Comparison of ENCODE assay signal across 25 mouse cellular contexts in the genomic region with DNA sequence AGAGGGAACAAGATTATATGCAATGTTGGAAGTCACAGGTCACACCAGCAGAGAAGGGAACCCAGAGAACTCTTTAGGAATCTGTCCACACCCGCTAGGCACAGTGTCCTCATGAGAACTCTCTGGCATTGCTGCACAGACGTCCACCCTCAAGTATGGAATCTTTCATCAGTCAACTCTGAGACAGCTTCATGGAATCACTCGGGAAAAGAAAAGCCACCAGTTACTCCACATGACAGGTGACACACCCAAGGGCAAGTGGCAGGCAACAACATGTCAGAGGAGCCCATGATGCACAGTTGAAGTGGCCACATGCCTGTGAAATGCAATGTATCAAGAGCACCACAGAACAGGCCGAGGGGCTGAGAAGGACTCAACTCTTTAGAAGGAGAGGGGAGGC. TPM values are rescaled to one million over a fixed set of nuclear protein-coding genes. Genes with fewer than 3 reads are reported as not detected.
DNase-seq lines count a peak whose midpoint lies in the region; ATAC-seq and TF ChIP-seq lines count a peak whose summit lies in the region.
"Had no signal": no experiment of that assay in that cellular context is flagged by ENCODE, and none has a peak within 500 bp of the region (broad histone marks: within the 10 kb centered on the region; RNA-seq: fewer than 3 reads in every experiment).

No protein-coding gene starts in this region.

- 38% methylated on average over 4 of the region's 4 CpGs for WGBS in lung, embryonic 15.5 days
- 43% methylated on average over 4 of the region's 4 CpGs for WGBS in lung, adult 2 months
- WGBS in intestine, embryonic 16.5 days: 62% methylated on average over 4 of the region's 4 CpGs

- H3ac ChIP-seq in myocyte (ENCODE audit: control insufficient read depth, insufficient read length): no peak overlapping the region

- no peaks in the 10 kb centered on the region for H3K9me3 ChIP-seq in lung, embryonic 15.5 days
- H3K9me3 ChIP-seq in intestine, embryonic 16.5 days (ENCODE audit: control insufficient read depth, low read length): no peaks in the 10 kb centered on the region
- H3K9me3 ChIP-seq: embryonic facial prominence, embryonic 13.5 days; forebrain, embryonic 13.5 days; G1E; heart, embryonic 13.5 days; hindbrain, embryonic 10.5 days had no signal

- H3K27ac ChIP-seq in lung, embryonic 15.5 days: peak overlapping the region; percentile 60
- no peak overlapping the region for H3K27ac ChIP-seq in intestine, embryonic 16.5 days (ENCODE audit: low read length)
- H3K27ac ChIP-seq: embryonic facial prominence, embryonic 13.5 days; forebrain, embryonic 13.5 days; heart, embryonic 13.5 days; hindbrain, embryonic 10.5 days; hindbrain, embryonic 14.5 days had no signal

- H3K36me3 ChIP-seq in lung, embryonic 15.5 days: no peaks in the 10 kb centered on the region
- H3K36me3 ChIP-seq in myocyte (ENCODE audit: control insufficient read depth, insufficient read depth): no peaks in the 10 kb centered on the region
- H3K36me3 ChIP-seq in intestine, embryonic 16.5 days (ENCODE audit: control insufficient read depth, insufficient read depth, low read length): no peaks in the 10 kb centered on the region
- H3K36me3 ChIP-seq: embryonic facial prominence, embryonic 13.5 days; G1E; heart, embryonic 13.5 days; hindbrain, embryonic 10.5 days had no signal

- peaks cover 1% of the 10 kb centered on the region; the same call in 1 of the 2 replicates for H3K27me3 ChIP-seq in lung, embryonic 15.5 days
- H3K27me3 ChIP-seq in myocyte (ENCODE audit: control insufficient read depth, insufficient read depth, insufficient read length): peaks cover 4% of the 10 kb centered on the region
- H3K27me3 ChIP-seq in intestine, embryonic 16.5 days (replicated peaks; ENCODE audit: control insufficient read depth, insufficient read depth, low read length): peaks cover 3% of the 10 kb centered on the region; the same call in 1 of the 2 replicates

- no peak overlapping the region for H3K4me2 ChIP-seq in lung, embryonic 15.5 days
- peak overlapping the region; percentile 8 for H3K4me2 ChIP-seq in myocyte (ENCODE audit: low read depth)
- no peak overlapping the region for H3K4me2 ChIP-seq in intestine, embryonic 16.5 days (ENCODE audit: low read depth, low read length)
- H3K4me2 ChIP-seq: embryonic facial prominence, embryonic 13.5 days; forebrain, embryonic 13.5 days; heart, embryonic 13.5 days; hindbrain, embryonic 14.5 days had no signal

- no peak for TF ChIP-seq CTCF in lung, adult 2 months (IDR thresholded peaks at IDR 0.05; ENCODE audit: insufficient read depth, low read length)

- H3K9ac ChIP-seq in lung, embryonic 15.5 days: no peak overlapping the region
- no peak overlapping the region for H3K9ac ChIP-seq in intestine, embryonic 16.5 days (ENCODE audit: low read depth, low read length)
- H3K9ac ChIP-seq: embryonic facial prominence, embryonic 13.5 days; forebrain, embryonic 13.5 days; forebrain, postnatal 0 days; heart, embryonic 13.5 days; hindbrain, embryonic 14.5 days had no signal

- no peak overlapping the region for H3K4me3 ChIP-seq in lung, embryonic 15.5 days
- no peak overlapping the region for H3K4me3 ChIP-seq in lung, adult 2 months (replicated peaks; ENCODE audit: extremely low read depth, low read depth, low read length)
- H3K4me3 ChIP-seq in myocyte: no peak overlapping the region
- H3K4me3 ChIP-seq in intestine, embryonic 16.5 days (ENCODE audit: low read length): no peak overlapping the region
- H3K4me3 ChIP-seq: embryonic facial prominence, embryonic 13.5 days; forebrain, embryonic 13.5 days; heart, embryonic 13.5 days; hindbrain, embryonic 10.5 days had no signal

- 0 out of 2 replicates have a peak, but pooled peaks cover 6% of the 10 kb centered on the region for H3K4me1 ChIP-seq in lung, embryonic 15.5 days
- peaks cover 3% of the 10 kb centered on the region; the same call in 1 of the 2 replicates for H3K4me1 ChIP-seq in lung, adult 2 months (ENCODE audit: control insufficient read depth, insufficient read depth, low read length)
- no peaks in the 10 kb centered on the region for H3K4me1 ChIP-seq in intestine, embryonic 16.5 days (ENCODE audit: control insufficient read depth, insufficient read depth, low read length)
- H3K4me1 ChIP-seq: embryonic facial prominence, embryonic 13.5 days; forebrain, embryonic 13.5 days had no signal

- no peak for ATAC-seq in lung, embryonic 15.5 days (ENCODE audit: borderline replicate concordance, extremely low read depth, low FRiP score, low TSS enrichment)
- ATAC-seq in intestine, embryonic 16.5 days: no peak
- ATAC-seq: CD4-positive, CD25-positive, alpha-beta regulatory T cell, adult 4 months; forebrain, embryonic 13.5 days; forebrain, postnatal 0 days had no signal

- no peaks in the 10 kb centered on the region for H3K79me2 ChIP-seq in myocyte (ENCODE audit: control insufficient read depth, insufficient read depth)

- no peak for TF ChIP-seq POLR2A in lung, adult 2 months (IDR thresholded peaks at IDR 0.05; ENCODE audit: borderline replicate concordance, extremely low read depth, low read depth, low read length)
- no peak for TF ChIP-seq POLR2A in myocyte (IDR thresholded peaks at IDR 0.05; ENCODE audit: insufficient read length, low read depth)

- peak; percentile 88 for DNase-seq in heart, adult 11 months
- DNase-seq in heart, postnatal 4 days: no peak
- DNase-seq in lung, adult 2 months: no peak
- peak; percentile 84 for DNase-seq in gonadal fat pad, adult 2 months (ENCODE audit: low read depth)
- DNase-seq: adrenal gland, adult 2 months; adrenal gland, postnatal 25 days; B cell, adult 2 months; cerebellum, adult 18-20 months; cerebellum, adult 9-11 months; cerebellum, postnatal 36 days; forebrain, postnatal 0 days; gastrocnemius, postnatal 14 days; heart, postnatal 14 days had no signal

TF ChIP-seq in myocyte, 11 proteins besides CTCF, POLR2A, EP300 and RAD21:
- TF ChIP-seq REST (IDR thresholded peaks at IDR 0.05; ENCODE audit: insufficient read depth, insufficient read length): no peak
- TF ChIP-seq MYOD1 (IDR thresholded peaks at IDR 0.05; ENCODE audit: control insufficient read depth in 1 of 3, insufficient read length in 2 of 3, low read depth in 2 of 3): peak in 1 of 3 experiments; percentile 48
- TF ChIP-seq MYOG (IDR thresholded peaks at IDR 0.05; ENCODE audit: control insufficient read depth in 1 of 3, insufficient read depth in 1 of 3, insufficient read length in 2 of 3, low read depth in 2 of 3): peak in 1 of 3 experiments; percentile 71
- TF ChIP-seq TCF12 (IDR thresholded peaks at IDR 0.05; ENCODE audit: insufficient read depth, poor library complexity, severe bottlenecking): no peak

RNA-seq across cellular contexts. Expression of a gene that starts 11.2 kb away (rescaled TPM):
- not detected for total RNA-seq in heart, postnatal 4 days (2021)
- polyA plus RNA-seq in lung, embryonic 15.5 days (2015; fragmentation: Nextera tagmentation; extraction: Ambion mirVana): 2.5 and 3.1 TPM in 2 replicates
- 42.8 and 55.3 TPM in 2 replicates for polyA plus RNA-seq in lung, adult 2 months (2012; rRNA removed)
- 9.9 and 18.3 TPM in 2 replicates for polyA plus RNA-seq in gonadal fat pad, adult 2 months (2012; rRNA removed)
- 7.2 TPM for polyA plus RNA-seq in myocyte (2012; fragmentation: generic; extraction: Trizol)
- polyA plus RNA-seq in intestine, embryonic 16.5 days (2015; fragmentation: Nextera tagmentation; extraction: Ambion mirVana): 0.18 TPM in 1 of 2 replicates, not detected in the other
- total RNA-seq: gastrocnemius, adult 18-20 months; gastrocnemius, postnatal 14 days; granulocyte monocyte progenitor cell, adult 5-6 weeks had no signal
- polyA plus RNA-seq: CD4-positive, CD25-positive, alpha-beta regulatory T cell, adult 4 months; G1E had no signal

RNA-seq across cellular contexts. Expression of a gene that starts 30.3 kb away (rescaled TPM):
- 10 to 100 TPM; 10.4 to 11.3 TPM for total RNA-seq in heart, postnatal 4 days (2021)
- polyA plus RNA-seq in lung, embryonic 15.5 days (2015; fragmentation: Nextera tagmentation; extraction: Ambion mirVana): 25.1 TPM in 2 replicates
- 2.5 and 3.7 TPM in 2 replicates for polyA plus RNA-seq in lung, adult 2 months (2012; rRNA removed)
- 3.8 and 4.2 TPM in 2 replicates for polyA plus RNA-seq in gonadal fat pad, adult 2 months (2012; rRNA removed)
- polyA plus RNA-seq in myocyte (2012; fragmentation: generic; extraction: Trizol): 13.2 TPM
- 13.3 and 14.5 TPM in 2 replicates for polyA plus RNA-seq in intestine, embryonic 16.5 days (2015; fragmentation: Nextera tagmentation; extraction: Ambion mirVana)

RNA-seq across cellular contexts. Expression of a gene that starts 51.6 kb away (rescaled TPM):
- total RNA-seq in heart, postnatal 4 days (2021): 100 to 1,000 TPM; 130 to 153 TPM
- 718 and 737 TPM in 2 replicates for polyA plus RNA-seq in lung, embryonic 15.5 days (2015; fragmentation: Nextera tagmentation; extraction: Ambion mirVana)
- polyA plus RNA-seq in lung, adult 2 months (2012; rRNA removed): 55.2 and 76.8 TPM in 2 replicates
- 207 and 284 TPM in 2 replicates for polyA plus RNA-seq in gonadal fat pad, adult 2 months (2012; rRNA removed)
- polyA plus RNA-seq in myocyte (2012; fragmentation: generic; extraction: Trizol): 135 TPM
- polyA plus RNA-seq in intestine, embryonic 16.5 days (2015; fragmentation: Nextera tagmentation; extraction: Ambion mirVana): 612 and 650 TPM in 2 replicates

Comparison
In these comparisons a context has a peak if more than half of its experiments do, and no peak if none do; other contexts are left out.
1. DNase-seq: peak in heart, adult 11 months (single experiment) and gonadal fat pad, adult 2 months (single experiment); none in heart, postnatal 4 days (single experiment) and lung, adult 2 months (single experiment).